Mouse (Mus musculus) forebrain, embryonic 13.5 days (tissue): ENCODE results near the gene Atp11a. TPM values are rescaled to one million over a fixed set of nuclear protein-coding genes. Genes with fewer than 3 reads are reported as not detected.

Experiments used
- ATAC-seq: fragments of 200-750 bp; cut with Nextera tagmentation; 2 replicates; pipeline ENCODE4 v1.8.0; 2017
- H3K27ac ChIP-seq: fragments of 300-500 bp; sonication (generic); 2 replicates; pipeline ENCODE4 v1.5.1; 2015; ENCODE audit warnings: inconsistent platforms, mild to moderate bottlenecking, moderate library complexity
- H3K27me3 ChIP-seq: fragments of 300-500 bp; sonication (generic); 2 replicates; pipeline ENCODE4 v1.6.1; 2015; ENCODE audit warnings: mild to moderate bottlenecking, inconsistent platforms
- H3K36me3 ChIP-seq: fragments of 300-500 bp; sonication (generic); 2 replicates; pipeline ENCODE4 v1.6.1; 2015; ENCODE audit warnings: mild to moderate bottlenecking, inconsistent platforms; ENCODE audit not compliant: poor library complexity, severe bottlenecking
- H3K4me1 ChIP-seq: fragments of 300-500 bp; sonication (generic); 2 replicates; pipeline ENCODE4 v1.6.1; 2015; ENCODE audit warnings: inconsistent platforms
- H3K4me2 ChIP-seq: fragments of 300-500 bp; sonication (generic); 2 replicates; pipeline ENCODE4 v1.6.1; 2015; ENCODE audit warnings: inconsistent platforms, mild to moderate bottlenecking, moderate library complexity
- H3K4me3 ChIP-seq: fragments of 300-500 bp; sonication (generic); 2 replicates; pipeline ENCODE4 v1.5.1; 2015; ENCODE audit warnings: mild to moderate bottlenecking, inconsistent platforms
- H3K9ac ChIP-seq: fragments of 300-500 bp; sonication (generic); 2 replicates; pipeline ENCODE4 v1.6.1; 2015; ENCODE audit warnings: mild to moderate bottlenecking, inconsistent platforms
- H3K9me3 ChIP-seq: fragments of 300-500 bp; sonication (generic); replicated peaks from 2 replicates; pipeline ENCODE4 v1.6.1; 2016; ENCODE audit warnings: inconsistent platforms
- WGBS: fragments of 180-500 bp; shearing (Covaris S2); methylation state at CpG from one replicate; pipeline ENCODE4 v1.1.7; 2015; 5-methylcytosine and 5-hydroxymethylcytosine counted together
- polyA plus RNA-seq: library from polyadenylated mRNA; unstranded; fragments of >200 nt; fragmentation: Nextera tagmentation; extraction: Ambion mirVana; gene quantifications from 2 replicates; pipeline ENCODE4 v1.2.1, GENCODE M21; 2015

The Atp11a gene
- polyA plus RNA-seq, 1 experiment from 2014 or later = 10.1 TPM

DNA sequence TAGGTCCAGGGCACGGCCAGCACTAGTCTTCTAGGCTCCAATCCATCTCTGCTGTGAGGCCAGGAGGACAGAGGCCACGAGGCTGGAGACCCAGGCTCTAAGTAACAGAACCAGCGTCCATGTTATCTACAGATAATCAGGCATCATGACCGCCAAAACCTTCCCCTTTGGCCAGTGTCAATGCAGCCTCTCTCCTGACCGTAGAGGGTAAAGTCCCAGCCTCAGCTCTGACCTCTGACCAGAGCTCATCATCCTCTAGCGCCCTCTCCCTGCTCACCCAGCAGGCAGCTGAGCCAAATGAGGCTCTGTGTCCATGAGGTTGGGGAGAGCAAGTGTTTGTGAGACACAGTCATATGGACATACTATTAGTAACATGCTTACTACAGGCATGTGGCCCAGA is 42.3 kb downstream of the Atp11a start:
- Histone ChIP-seq H3K4me3 (no peak overlapping the region), H3K4me2 (no peak overlapping the region), H3K9me3 (no peaks in the 10 kb centered on the region), H3K9ac (no peak overlapping the region), H3K36me3 (no peaks in the 10 kb centered on the region), H3K4me1 (peaks cover 14% of the 10 kb centered on the region; the same call in 1 of the 2 replicates), H3K27ac (no peak overlapping the region), H3K27me3 (no peaks in the 10 kb centered on the region)
- WGBS = 77% methylated on average over 6 of the region's 6 CpGs
- ATAC-seq = no peak

GRCm38 (mm10) chr8:12799832-12800231 is 43.0 kb downstream of the Atp11a start:
- no peak for ATAC-seq
- 68% methylated on average over 6 of the region's 6 CpGs for WGBS
- Histone ChIP-seq H3K9me3 (no peaks in the 10 kb centered on the region), H3K4me3 (no peak overlapping the region), H3K9ac (no peak overlapping the region), H3K36me3 (no peaks in the 10 kb centered on the region), H3K4me2 (no peak overlapping the region), H3K27ac (no peak overlapping the region), H3K27me3 (no peaks in the 10 kb centered on the region), H3K4me1 (peaks cover 14% of the 10 kb centered on the region; the same call in 1 of the 2 replicates)

GRCm38 (mm10) chr8:12800246-12800645 is 43.4 kb downstream of the Atp11a start:
- H3K27ac ChIP-seq = no peak overlapping the region
- WGBS = 85% methylated on average over 2 of the region's 2 CpGs
- no peak for ATAC-seq

DNA sequence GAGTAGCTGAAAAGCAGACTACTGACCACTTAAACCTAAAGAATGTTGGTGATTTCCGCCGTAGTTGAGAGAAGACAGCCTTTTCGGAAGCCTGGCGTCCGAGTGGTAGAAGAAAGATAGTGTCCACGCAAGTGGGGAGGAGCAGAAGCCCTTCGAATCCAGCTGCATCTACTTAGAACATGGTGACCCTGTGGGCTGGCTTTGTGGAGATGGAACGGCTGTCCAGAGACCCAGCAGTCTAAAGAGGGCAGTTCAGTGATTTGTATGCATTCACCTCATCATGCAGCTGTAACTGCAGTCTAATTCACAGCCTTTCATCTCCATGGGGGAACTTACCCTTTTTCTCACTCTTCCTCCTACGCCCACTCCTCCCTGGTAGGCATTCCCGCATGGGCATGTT is 44.8 kb downstream of the Atp11a start:
- 79% methylated on average over 10 of the region's 10 CpGs for WGBS
- Histone ChIP-seq H3K4me2 (no peak overlapping the region), H3K27ac (no peak overlapping the region), H3K9me3 (no peaks in the 10 kb centered on the region), H3K27me3 (no peaks in the 10 kb centered on the region), H3K9ac (peak overlapping the region; percentile 1; the same call in 1 of the 2 replicates), H3K4me1 (peaks cover 14% of the 10 kb centered on the region; the same call in 1 of the 2 replicates), H3K4me3 (no peak overlapping the region), H3K36me3 (no peaks in the 10 kb centered on the region; the same call in 1 of the 2 replicates)
- ATAC-seq = no peak

More at GRCm38 (mm10) chr8:12800246-12800645, 43.4 kb downstream of the Atp11a start:
- Histone ChIP-seq H3K4me2 (no peak overlapping the region), H3K9ac (no peak overlapping the region), H3K36me3 (no peaks in the 10 kb centered on the region), H3K4me3 (no peak overlapping the region), H3K4me1 (peaks cover 14% of the 10 kb centered on the region; the same call in 1 of the 2 replicates), H3K27me3 (no peaks in the 10 kb centered on the region), H3K9me3 (no peaks in the 10 kb centered on the region)

- Histone ChIP-seq H3K27ac (no peak overlapping the region), H3K4me1 (peaks cover 14% of the 10 kb centered on the region; the same call in 1 of the 2 replicates), H3K36me3 (no peaks in the 10 kb centered on the region; the same call in 1 of the 2 replicates), H3K9ac (no peak overlapping the region), H3K27me3 (no peaks in the 10 kb centered on the region), H3K4me2 (no peak overlapping the region), H3K9me3 (no peaks in the 10 kb centered on the region), H3K4me3 (no peak overlapping the region)
- no peak for ATAC-seq
- WGBS = 84% methylated on average over 10 of the region's 10 CpGs
Observed at GRCm38 (mm10) chr8:12803121-12803520, 46.3 kb downstream of the Atp11a start.

DNA sequence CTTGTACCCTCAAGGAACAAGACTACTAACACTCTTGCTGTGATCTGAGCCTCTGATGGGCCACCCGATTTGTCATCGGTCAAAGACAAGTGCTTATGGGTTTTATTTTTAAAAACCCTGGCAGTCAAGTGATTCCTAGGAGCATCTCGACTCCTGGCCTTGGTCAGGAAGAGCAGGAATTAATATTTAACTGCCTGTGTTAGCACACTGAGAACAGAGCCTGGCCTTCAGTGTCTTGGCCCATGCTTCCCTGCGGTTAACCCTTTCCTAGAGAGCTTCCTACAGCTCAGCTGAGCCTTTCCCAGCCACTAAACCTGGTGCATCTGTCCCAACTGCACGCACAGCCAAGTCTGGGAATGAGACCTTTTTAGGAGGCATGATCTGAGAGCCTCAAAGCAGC is 48.1 kb downstream of the Atp11a start:
- H3K9ac ChIP-seq = no peak overlapping the region
- H3K4me2 ChIP-seq = no peak overlapping the region
- 84% methylated on average over 5 of the region's 5 CpGs for WGBS
- no peak overlapping the region for H3K4me3 ChIP-seq
- H3K9me3 ChIP-seq = no peaks in the 10 kb centered on the region
- no peaks in the 10 kb centered on the region for H3K27me3 ChIP-seq
- H3K27ac ChIP-seq = no peak overlapping the region
- H3K36me3 ChIP-seq = no peaks in the 10 kb centered on the region; the same call in 1 of the 2 replicates
- H3K4me1 ChIP-seq = peaks cover 8% of the 10 kb centered on the region; the same call in 1 of the 2 replicates
- no peak for ATAC-seq

GRCm38 (mm10) chr8:12805569-12805968 is 48.8 kb downstream of the Atp11a start:
- Histone ChIP-seq H3K27ac (no peak overlapping the region), H3K36me3 (no peaks in the 10 kb centered on the region; the same call in 1 of the 2 replicates), H3K9me3 (no peaks in the 10 kb centered on the region), H3K9ac (no peak overlapping the region), H3K4me3 (no peak overlapping the region), H3K4me1 (peaks cover 8% of the 10 kb centered on the region; the same call in 1 of the 2 replicates), H3K4me2 (no peak overlapping the region), H3K27me3 (no peaks in the 10 kb centered on the region)
- WGBS = 59% methylated on average over 4 of the region's 4 CpGs
- ATAC-seq = no peak

DNA sequence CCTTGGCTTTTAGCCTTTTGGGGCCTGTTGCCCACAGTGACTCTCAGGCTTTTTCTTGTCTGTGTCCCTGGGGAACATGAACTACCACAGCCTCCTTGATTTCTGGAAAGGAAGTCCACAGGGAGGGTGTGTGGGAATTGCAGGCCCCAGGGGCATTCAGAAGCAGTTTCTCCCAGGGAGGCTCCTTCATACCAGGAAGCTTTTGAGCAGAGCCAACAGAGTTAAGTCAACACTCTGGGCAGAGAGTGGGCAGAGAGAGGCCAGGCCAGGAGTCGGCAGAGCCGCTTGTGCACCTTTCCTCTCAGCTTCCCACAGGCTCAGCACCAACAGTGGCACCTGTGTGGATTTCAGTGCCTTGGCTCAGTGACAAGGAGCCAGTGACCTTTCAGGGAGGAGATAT is 51.2 kb downstream of the Atp11a start:
- H3K9ac ChIP-seq = no peak overlapping the region
- peaks cover 13% of the 10 kb centered on the region for H3K36me3 ChIP-seq
- ATAC-seq = no peak
- H3K27ac ChIP-seq = no peak overlapping the region
- no peaks in the 10 kb centered on the region for H3K9me3 ChIP-seq
- no peaks in the 10 kb centered on the region for H3K27me3 ChIP-seq
- H3K4me3 ChIP-seq = no peak overlapping the region
- H3K4me1 ChIP-seq = no peaks in the 10 kb centered on the region; the same call in 1 of the 2 replicates
- WGBS = 88% methylated on average over 2 of the region's 2 CpGs
- no peak overlapping the region for H3K4me2 ChIP-seq

DNA sequence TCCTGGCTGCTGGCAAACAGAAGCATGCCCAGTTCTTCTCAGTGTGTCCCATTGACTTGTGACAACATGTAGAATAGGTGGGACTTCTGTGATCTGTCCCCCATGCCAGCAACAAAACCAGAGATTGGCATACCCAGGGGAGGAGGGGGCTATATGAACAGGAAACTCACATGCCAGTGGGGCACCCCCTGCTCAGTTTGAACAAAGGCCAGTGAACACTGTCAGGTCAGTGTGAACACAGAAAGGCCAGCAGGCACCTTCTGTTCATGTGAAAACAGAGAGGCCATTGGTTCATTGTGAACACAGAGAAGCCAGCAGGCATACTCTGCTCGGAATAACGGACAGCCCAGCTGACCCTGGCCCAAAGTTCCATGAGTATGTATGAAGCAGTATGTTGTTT is 52.7 kb downstream of the Atp11a start:
- Histone ChIP-seq H3K4me3 (no peak overlapping the region), H3K27me3 (no peaks in the 10 kb centered on the region), H3K9ac (no peak overlapping the region), H3K27ac (no peak overlapping the region), H3K9me3 (no peaks in the 10 kb centered on the region), H3K36me3 (peaks cover 16% of the 10 kb centered on the region), H3K4me2 (no peak overlapping the region), H3K4me1 (no peaks in the 10 kb centered on the region; the same call in 1 of the 2 replicates)
- 55% methylated on average over 2 of the region's 2 CpGs for WGBS
- no peak for ATAC-seq

GRCm38 (mm10) chr8:12811231-12811630 is 54.4 kb downstream of the Atp11a start:
- ATAC-seq = no peak
- Histone ChIP-seq H3K4me1 (no peaks in the 10 kb centered on the region), H3K4me3 (no peak overlapping the region), H3K9me3 (no peaks in the 10 kb centered on the region), H3K9ac (no peak overlapping the region), H3K36me3 (peaks cover 16% of the 10 kb centered on the region), H3K27me3 (no peaks in the 10 kb centered on the region), H3K27ac (no peak overlapping the region), H3K4me2 (no peak overlapping the region)
- 51% methylated on average over 6 of the region's 6 CpGs for WGBS

DNA sequence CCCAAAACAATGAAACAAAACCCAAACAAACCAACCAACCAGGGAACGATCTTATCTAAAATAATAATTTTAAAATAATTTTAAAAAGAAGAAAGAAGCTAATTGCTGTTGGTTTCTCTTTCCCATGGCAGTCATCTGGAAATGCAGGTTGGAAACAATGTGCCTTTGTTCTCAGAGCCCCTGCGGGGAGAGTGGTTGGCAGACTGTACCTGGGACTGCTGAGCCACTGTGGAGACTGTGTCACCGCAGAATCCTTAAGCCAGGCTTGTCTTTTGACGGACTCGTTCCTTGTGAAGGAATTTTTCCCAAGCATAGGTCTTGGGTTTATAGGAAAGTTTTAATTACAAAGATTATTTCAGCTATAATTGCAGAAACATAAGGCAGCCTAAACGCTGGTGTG is 59.6 kb downstream of the Atp11a start:
- no peaks in the 10 kb centered on the region for H3K9me3 ChIP-seq
- H3K36me3 ChIP-seq = peaks cover 32% of the 10 kb centered on the region
- no peak overlapping the region for H3K27ac ChIP-seq
- H3K4me2 ChIP-seq = no peak overlapping the region
- no peak overlapping the region for H3K9ac ChIP-seq
- no peaks in the 10 kb centered on the region for H3K27me3 ChIP-seq
- no peak overlapping the region for H3K4me3 ChIP-seq
- WGBS = 58% methylated on average over 6 of the region's 6 CpGs
- ATAC-seq = no peak
- no peaks in the 10 kb centered on the region for H3K4me1 ChIP-seq

DNA sequence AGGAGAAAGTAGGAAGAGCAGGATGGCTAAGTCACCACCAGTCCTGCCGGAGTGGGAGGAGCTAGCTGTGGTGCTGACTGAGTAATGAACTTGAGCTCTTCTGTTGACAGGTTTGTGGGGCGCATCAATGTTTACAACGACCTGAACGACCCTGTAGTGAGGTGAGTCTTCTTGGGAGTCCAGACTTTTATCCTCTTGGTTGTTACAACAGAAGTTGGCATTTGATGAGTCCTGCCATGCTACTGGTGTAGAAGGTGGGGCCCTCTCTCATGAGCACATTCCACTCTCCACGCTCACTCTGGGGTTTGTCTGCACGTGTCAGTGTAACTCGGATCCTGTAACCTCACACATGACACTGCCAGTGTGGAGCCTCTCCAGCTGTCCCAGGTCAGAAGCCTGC is 66.1 kb downstream of the Atp11a start:
- Histone ChIP-seq H3K4me3 (no peak overlapping the region), H3K9ac (no peak overlapping the region), H3K4me1 (no peaks in the 10 kb centered on the region), H3K9me3 (no peaks in the 10 kb centered on the region), H3K36me3 (peaks cover 68% of the 10 kb centered on the region), H3K27me3 (no peaks in the 10 kb centered on the region), H3K27ac (no peak overlapping the region), H3K4me2 (no peak overlapping the region)
- WGBS = 93% methylated on average over 7 of the region's 7 CpGs
- ATAC-seq = no peak

DNA sequence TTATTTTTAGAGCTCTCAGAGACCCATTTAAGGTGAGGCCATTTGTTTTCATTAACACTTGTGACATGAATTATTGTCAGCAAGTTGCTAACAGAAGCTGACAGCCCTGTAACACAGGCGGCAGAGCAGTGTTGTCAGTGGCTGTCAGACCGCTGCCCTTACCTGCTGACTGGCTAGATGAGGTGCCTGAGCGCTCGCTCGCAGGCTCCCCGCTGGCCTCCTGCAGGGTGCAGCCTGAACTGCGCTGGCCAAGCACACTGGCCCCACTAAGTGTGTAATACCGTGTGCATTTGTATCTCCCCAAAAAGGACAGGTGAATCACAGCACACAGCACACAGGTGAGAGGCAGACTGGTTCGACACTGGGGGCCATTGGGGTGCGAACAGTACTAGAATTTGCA is 67.7 kb downstream of the Atp11a start:
- no peak for ATAC-seq
- Histone ChIP-seq H3K27ac (no peak overlapping the region), H3K4me2 (no peak overlapping the region), H3K4me3 (no peak overlapping the region), H3K9me3 (no peaks in the 10 kb centered on the region), H3K9ac (no peak overlapping the region), H3K36me3 (peaks cover 85% of the 10 kb centered on the region), H3K4me1 (no peaks in the 10 kb centered on the region), H3K27me3 (no peaks in the 10 kb centered on the region)
- 63% methylated on average over 10 of the region's 10 CpGs for WGBS
